Mouse (Mus musculus) left cerebral cortex, adult 2 months (tissue): ENCODE results near the gene Fmn2. TPM values are rescaled to one million over a fixed set of nuclear protein-coding genes. Genes with fewer than 3 reads are reported as not detected.

ENCODE experiments used
- DNase-seq, 2 experiments: peaks; one replicate each; pipeline ENCODE4 v3.0.0; 2021 to 2022; ENCODE audit warnings: low spot score in 2 of 2, mixed read lengths in 1 of 2; ENCODE audit errors: extremely low spot score in 1 of 2
- H3K27ac ChIP-seq: fragments of 200-600 bp; 2 replicates; pipeline ENCODE4 v1.8.1; 2022
- H3K4me3 ChIP-seq: fragments of 200-600 bp; 2 replicates; pipeline ENCODE4 v1.8.1; 2022
- CTCF ChIP-seq: fragments of 200-600 bp; IDR thresholded peaks from 2 replicates; pipeline ENCODE4 v1.8.1; 2022; ENCODE audit warnings: antibody characterized with exemption, mild to moderate bottlenecking, moderate library complexity
- intact Hi-C: fragments of 180-260 bp; cut with DNase I; formaldehyde crosslinking; loops from one replicate; pipeline ENCODE4 v1.15.1; 2025
- total RNA-seq, 2 experiments: library from RNA; stranded (reverse); gene quantifications; 2 replicates each; pipeline ENCODE4 v1.2.3; 2021

Fmn2 gene
- total RNA-seq, 2 experiments from 2014 or later, result 81.5 to 87.0 TPM

DNA sequence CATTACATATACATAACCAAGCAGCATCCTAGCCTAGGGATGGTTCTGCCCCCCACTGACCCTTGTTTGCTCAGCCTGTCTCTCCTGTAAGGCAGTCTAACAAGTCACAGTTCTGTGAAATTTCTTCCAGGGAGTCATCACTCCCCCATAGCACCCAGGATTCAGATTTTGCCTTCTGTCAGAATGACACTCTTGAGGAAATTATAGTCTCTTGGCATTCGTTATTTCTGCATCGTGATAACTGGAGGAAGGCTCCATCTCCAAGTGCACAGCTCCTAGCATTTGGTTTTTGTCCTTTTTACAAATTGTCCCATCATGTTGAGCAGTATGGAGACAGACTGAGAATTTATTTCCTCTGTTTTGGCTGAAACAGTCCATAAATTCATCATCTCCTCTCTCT lies 56.9 kb downstream of the Fmn2 start:
- intact Hi-C loops, result loop anchor here (2.0 to 10.0 kb wide), 2 partner anchors 46 to 1104 kb away; no protein-coding TSS in a partner anchor
- no peak for TF ChIP-seq CTCF
- H3K27ac ChIP-seq, result peak overlapping the region; percentile 57
- no peak overlapping the region for H3K4me3 ChIP-seq
- DNase-seq, result no peak

DNA sequence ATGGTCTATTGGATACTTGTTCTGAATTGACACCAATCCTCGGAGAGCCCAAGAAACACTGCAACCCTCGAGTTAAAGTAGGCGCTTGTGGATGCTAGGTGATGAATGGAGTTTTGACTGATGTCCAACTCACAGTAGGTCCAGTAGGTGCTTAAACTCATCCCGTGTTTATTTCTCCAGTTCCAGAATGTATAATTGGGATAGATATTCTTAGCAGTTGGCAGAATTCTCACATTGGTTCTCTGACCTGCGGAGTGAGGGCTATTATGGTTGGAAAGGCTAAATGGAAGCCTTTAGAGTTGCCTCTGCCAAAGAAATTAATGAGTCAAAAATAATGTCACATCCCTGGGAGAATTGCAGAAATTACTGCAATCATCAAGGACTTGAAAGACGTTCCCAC lies 62.9 kb downstream of the Fmn2 start:
- no peak for TF ChIP-seq CTCF
- DNase-seq, result no peak
- Histone ChIP-seq H3K4me3 (no peak overlapping the region), H3K27ac (no peak overlapping the region)
- intact Hi-C loops, result no loop called here

DNA sequence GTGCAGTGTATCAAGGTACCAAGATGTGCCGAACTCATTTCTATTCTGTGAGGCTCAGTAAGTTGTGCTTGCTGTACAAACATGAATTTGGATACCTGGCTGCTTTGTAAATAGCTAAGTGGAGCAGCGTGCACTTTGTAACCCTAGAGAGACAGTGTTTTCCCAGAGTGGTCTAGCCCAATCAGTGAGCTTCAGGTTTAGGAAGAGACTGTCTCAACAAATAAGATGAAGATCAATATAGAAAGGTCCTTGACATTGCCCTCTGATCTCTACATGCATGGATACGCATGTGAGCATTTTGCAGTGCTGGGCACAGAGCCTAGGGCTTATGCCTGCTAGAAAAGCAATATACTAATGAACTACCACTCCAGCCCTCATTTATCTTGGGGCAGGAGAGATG lies 67.0 kb downstream of the Fmn2 start:
- no peak overlapping the region for H3K4me3 ChIP-seq
- intact Hi-C loops, result no loop called here
- TF ChIP-seq CTCF, result no peak
- DNase-seq, result no peak
- no peak overlapping the region for H3K27ac ChIP-seq

DNA sequence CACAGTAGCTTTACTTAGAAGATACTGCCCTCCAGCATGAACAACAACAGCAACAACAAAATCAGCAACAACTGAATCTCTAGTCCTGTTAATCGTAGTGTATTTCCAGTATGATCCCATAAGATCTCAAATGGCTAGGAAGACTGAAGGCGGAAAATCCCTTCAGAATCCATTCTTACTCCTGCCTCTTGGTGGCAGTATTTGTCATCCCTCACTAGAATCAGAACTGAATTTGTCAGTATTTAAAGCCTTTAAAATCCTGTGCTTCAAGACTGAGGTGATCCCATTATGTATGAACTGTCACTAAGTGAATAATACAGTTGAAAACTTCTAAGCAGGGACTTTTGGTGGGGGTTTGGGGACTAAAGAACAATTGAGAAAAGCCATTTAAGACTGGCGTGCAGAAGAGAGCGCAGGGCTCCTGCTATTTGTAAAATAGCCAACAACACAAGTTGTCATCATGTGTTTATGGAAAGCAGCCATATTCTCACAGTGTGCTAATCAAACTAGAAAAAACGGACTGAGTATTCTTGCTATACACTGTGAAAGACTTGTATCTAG lies 90.9 kb downstream of the Fmn2 start:
- TF ChIP-seq CTCF, result peak; percentile 69
- intact Hi-C loops, result loop anchor here (2.0 to 10.0 kb wide), 3 partner anchors 328 to 1012 kb away; partner anchors contain the start of gene Grem2
- Histone ChIP-seq H3K27ac (no peak overlapping the region), H3K4me3 (no peak overlapping the region)
- DNase-seq, result no peak

DNA sequence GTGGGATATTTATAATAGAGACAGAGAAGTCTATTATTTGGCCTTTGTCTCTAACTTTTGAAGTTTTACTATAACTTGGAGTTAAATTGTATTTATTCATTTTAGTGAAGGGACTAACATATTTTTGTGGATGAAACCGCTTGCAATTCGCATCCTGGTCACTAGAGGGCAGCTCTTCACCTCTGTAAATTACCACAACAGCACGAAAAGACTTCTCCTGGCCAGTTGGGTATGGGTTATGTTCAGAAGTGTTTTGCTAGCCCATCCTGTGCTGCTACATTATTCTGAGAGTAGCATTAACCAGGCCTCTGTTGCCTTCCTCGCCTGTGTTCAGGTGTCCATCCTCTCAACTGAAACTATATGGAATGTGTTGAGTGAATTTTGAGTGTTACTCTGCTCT lies 93.4 kb downstream of the Fmn2 start:
- intact Hi-C loops, result loop anchor here (10.0 kb wide), 1 partner anchor 1010 kb away; no protein-coding TSS in a partner anchor

DNA sequence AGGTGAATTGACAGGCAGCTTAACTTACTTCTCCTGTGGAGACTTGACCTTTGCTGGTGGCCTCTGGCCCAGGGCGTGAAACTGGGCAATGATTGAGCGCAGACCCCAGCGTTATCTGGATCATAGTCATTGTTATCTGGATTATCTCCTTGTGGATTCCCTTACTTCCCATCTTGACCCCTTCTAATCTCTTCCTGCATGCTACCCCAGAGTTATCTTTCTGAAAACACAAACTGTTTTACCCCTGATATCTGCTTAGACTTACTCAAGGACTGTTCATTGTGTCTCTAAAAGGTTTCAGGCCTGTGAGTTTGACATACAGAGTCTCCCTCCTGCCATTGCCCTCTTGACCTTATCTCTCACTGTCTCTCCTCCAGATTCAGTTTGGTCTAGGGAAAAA lies 95.9 kb downstream of the Fmn2 start:
- DNase-seq, result no peak
- intact Hi-C loops, result loop anchor here (10.0 kb wide), 1 partner anchor 1007 kb away; no protein-coding TSS in a partner anchor
- peak overlapping the region; percentile 21; the same call in 1 of the 2 replicates for H3K27ac ChIP-seq

More for the DNA sequence above, 93.4 kb downstream of the Fmn2 start:
- peak; percentile 90 for TF ChIP-seq CTCF
- Histone ChIP-seq H3K27ac (no peak overlapping the region), H3K4me3 (no peak overlapping the region)
- DNase-seq, result peak; percentile 51 to 65

DNA sequence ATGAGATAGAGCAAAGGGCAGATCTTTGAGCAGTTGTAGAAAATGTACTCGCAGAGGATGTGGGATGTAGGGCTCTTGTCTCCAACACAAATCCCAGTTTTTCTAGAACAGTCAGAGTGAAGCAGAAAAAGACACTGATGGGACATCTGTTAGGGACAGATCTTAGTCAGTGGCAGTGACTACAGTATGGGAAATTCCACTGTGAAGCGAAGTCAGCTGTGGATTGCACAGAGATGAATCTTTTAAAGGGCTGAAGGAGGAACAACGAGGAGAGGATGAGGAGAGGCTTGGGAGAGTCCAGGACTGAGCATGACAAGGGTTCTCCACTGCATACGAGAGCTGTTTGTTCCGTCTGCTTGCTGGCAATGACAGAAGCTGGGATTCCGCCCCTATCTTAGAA lies 96.6 kb downstream of the Fmn2 start:
- intact Hi-C loops, result loop anchor here (10.0 kb wide), 1 partner anchor 1007 kb away; no protein-coding TSS in a partner anchor
- H3K4me3 ChIP-seq, result no peak overlapping the region
- no peak for DNase-seq
- peak overlapping the region; percentile 28 for H3K27ac ChIP-seq
- TF ChIP-seq CTCF, result no peak

More for the DNA sequence above, 95.9 kb downstream of the Fmn2 start:
- H3K4me3 ChIP-seq, result no peak overlapping the region
- TF ChIP-seq CTCF, result no peak

DNA sequence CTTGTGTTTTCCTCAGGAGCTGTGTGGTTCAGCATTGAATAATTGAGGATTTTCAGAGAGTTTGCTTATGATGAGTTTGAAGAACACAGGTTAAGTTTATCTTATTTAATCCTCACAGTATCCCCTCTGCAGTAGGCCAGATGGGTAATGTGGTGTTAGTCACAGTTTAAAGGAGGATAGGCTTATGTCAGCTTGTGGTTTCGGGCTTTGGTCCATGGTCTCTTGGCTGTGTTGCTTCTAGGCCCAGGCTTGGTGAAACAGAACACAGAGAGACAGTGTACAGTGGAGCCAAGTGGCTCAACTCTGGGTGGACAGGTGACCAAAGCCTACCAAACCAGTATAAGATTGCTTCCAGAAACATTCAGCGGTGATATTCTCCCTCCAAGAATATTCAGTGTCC lies 98.4 kb downstream of the Fmn2 start:
- no peak for DNase-seq
- no peak for TF ChIP-seq CTCF
- intact Hi-C loops, result no loop called here
- H3K4me3 ChIP-seq, result no peak overlapping the region
- H3K27ac ChIP-seq, result no peak overlapping the region

DNA sequence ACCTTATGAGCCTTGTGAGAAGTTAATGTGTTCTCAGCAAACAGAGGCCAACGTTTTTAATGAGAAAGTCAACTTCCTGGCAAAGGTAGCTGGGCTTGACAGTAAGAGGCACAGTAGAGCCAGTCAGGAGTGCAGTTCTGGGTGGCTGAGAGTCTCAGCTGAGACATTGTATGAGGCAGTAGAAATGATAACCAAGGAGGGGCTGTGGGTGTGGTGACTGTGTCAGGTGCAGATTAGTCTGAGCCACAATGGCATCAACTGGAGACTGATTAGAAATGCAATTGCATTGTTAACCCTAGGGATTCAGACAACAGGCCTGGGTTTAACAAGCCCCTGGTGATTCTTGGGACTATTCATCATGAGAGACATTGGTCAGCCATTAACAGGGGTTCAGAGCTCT lies 99.0 kb downstream of the Fmn2 start:
- H3K4me3 ChIP-seq, result no peak overlapping the region
- TF ChIP-seq CTCF, result no peak
- intact Hi-C loops, result no loop called here
- H3K27ac ChIP-seq, result no peak overlapping the region
- no peak for DNase-seq

DNA sequence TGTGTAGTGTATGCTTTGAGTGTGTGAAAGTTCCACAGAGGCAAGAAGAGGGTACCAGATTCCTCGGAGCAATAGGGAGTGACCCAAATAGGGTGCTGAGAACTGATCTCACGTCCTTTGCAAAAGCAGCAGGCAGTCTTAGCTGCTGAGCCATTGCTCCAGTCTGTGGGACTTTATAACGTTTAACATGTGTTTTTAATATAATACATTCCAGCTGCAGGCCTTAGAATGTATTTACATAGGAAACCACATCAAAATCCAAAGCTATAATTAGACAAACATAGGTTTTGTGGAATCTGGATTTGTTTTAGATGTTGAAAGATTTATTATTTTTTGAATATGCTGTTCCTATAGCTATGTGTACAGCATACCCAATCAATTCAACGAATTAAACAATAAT lies 115.7 kb downstream of the Fmn2 start:
- Histone ChIP-seq H3K27ac (no peak overlapping the region), H3K4me3 (no peak overlapping the region)
- intact Hi-C loops, result no loop called here
- no peak for DNase-seq
- no peak for TF ChIP-seq CTCF

DNA sequence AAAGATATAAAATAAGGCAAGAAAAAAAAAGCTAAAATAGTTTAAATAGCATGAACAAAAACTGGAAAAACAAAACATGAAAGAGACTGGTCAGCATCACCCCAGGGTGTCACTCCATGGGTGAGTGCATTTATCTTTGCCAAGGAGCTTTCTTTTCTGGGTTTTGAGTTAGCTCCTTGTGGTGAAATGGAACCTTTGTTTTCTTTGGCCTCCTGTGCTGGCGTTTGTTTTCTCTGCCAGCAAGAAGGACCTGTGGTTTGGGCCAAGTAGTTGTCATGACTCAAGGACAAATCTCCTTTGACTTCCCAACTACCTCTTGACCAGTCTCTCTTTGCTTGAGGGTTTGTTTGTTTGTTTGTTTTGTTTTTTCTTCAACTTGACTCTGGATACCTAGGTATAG lies 119.9 kb downstream of the Fmn2 start:
- intact Hi-C loops, result no loop called here
- no peak overlapping the region for H3K27ac ChIP-seq
- TF ChIP-seq CTCF, result no peak
- H3K4me3 ChIP-seq, result no peak overlapping the region
- no peak for DNase-seq

DNA sequence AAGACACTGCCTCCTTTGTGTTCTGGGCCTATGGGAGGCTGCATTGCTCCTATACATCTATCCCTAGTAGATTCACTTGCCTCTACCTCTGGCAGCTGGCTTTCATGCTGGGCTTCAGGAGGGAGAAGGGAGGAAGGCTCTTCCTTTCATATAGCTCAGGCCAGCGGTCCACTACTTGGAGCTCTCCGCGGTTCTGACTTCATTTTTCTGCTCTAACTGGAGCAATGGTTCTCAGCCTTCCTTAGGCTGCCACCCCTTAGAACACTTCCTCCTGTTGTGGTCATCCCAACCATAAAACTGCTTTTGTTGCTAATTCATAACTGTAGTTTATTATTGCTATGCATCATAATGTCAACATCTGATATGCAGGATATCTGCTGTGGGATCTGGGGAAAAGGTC lies 121.4 kb downstream of the Fmn2 start:
- intact Hi-C loops, result no loop called here
- no peak for DNase-seq

DNA sequence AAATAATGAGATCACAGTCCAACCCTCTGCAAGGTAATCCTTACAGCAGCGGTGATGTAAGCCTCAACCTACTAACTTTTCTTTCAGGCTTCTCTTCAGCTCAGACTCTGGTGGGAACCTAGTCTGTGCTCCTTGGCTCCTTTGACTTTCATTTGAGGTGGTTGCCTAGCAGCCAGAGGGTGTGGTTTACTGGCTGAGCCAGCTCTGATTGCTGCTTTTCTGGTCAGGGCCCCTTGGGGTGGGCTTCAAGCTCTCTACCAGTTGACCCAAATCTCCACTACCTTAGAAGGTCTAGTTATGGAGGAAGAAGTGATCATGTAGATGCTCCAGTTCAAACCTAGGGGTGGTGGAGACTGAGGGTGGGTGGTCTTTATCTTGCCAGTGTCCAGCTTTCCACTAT lies 128.4 kb downstream of the Fmn2 start:
- DNase-seq, result no peak
- no peak for TF ChIP-seq CTCF
- Histone ChIP-seq H3K27ac (no peak overlapping the region), H3K4me3 (no peak overlapping the region)
- intact Hi-C loops, result no loop called here

More for the DNA sequence above, 121.4 kb downstream of the Fmn2 start:
- Histone ChIP-seq H3K27ac (no peak overlapping the region), H3K4me3 (no peak overlapping the region)
- TF ChIP-seq CTCF, result no peak
